Mouse (Mus musculus): Measurements from ENCODE around the gene Polr2a. TPM values are rescaled to one million over a fixed set of nuclear protein-coding genes. Genes with fewer than 3 reads are reported as not detected.

Gene Polr2a
- polyA plus RNA-seq, 1 experiment from 2014 or later: 32.7 TPM

DNA sequence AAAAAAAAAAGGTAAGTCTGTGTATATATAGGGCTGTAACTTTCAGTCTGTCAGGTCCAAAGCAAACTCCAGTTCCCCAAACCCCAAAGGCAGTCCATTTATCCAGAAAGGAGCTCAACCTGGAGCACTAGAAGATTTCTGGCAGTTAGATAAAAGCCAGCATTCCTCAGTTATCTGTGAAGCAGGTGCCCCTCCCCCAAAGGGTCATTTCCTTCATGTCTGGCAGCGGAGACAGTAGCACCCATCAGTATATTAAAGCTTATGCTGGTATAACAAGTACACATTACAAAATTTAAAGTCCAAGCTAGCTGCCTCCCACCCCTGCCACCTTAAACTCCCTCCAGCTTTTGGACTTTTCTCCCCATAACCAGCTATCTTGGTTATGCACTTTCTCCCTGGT is 58.8 kb downstream of the Polr2a start:
- 71% methylated on average over 1 of the region's 1 CpGs for WGBS

DNA sequence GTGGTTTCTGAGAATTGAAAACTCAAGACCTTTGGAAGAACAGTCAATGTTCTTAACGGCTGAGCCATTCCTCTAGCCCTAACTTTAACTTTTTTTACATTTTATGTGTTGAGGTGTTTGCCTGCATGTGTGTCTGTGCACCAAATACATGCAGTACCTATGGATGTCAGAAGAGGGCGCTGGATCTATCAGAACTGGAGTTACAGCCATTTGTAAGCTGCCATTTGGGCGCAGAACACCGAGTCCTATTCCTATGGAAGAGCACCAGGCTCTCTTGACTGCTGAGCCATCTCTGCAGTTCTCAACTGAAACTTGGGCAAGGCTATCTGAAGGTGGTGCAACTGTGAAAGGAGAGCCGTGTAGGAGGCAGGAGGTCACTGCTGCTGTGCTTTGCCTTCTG is 59.9 kb downstream of the Polr2a start:
- Histone ChIP-seq H3K9ac (no peak overlapping the region), H3K27ac (no peak overlapping the region), H3K4me1 (peaks cover 12% of the 10 kb centered on the region), H3K27me3 (no peaks in the 10 kb centered on the region), H3K36me3 (no peaks in the 10 kb centered on the region), H3K4me2 (replicated peaks) (no peak overlapping the region), H3K9me3 (no peaks in the 10 kb centered on the region), H3K4me3 (no peak overlapping the region)
- ATAC-seq (ENCODE audit: insufficient number of reproducible peaks, insufficient read depth, low FRiP score, low TSS enrichment): no peak
- WGBS: 66% methylated on average over 5 of the region's 5 CpGs

More for the DNA sequence above, 58.8 kb downstream of the Polr2a start:
- Histone ChIP-seq H3K4me3 (no peak overlapping the region), H3K4me2 (replicated peaks) (no peak overlapping the region), H3K9ac (no peak overlapping the region), H3K27me3 (no peaks in the 10 kb centered on the region), H3K27ac (no peak overlapping the region), H3K36me3 (no peaks in the 10 kb centered on the region), H3K4me1 (peaks cover 12% of the 10 kb centered on the region), H3K9me3 (no peaks in the 10 kb centered on the region)
- no peak for ATAC-seq (ENCODE audit: insufficient number of reproducible peaks, insufficient read depth, low FRiP score, low TSS enrichment)

DNA sequence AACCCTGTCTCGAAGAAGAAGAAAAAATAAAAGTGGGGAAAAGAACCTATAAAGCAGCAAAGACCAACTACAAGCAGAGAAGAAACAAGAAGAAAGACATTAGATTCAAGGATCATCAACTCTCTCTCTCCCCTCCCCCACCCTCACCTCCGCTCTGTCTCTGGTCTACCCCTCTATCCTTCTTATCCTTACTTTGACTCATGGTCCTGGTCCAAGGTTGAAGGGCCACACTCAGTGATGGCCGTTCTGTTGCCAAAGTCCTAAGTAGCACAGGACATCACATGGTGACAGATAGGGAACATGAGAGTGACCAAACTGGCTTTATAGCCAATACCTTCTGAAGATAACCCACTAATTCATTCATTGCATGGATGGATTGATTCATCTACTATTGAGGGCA is 61.0 kb downstream of the Polr2a start:
- no peak for ATAC-seq (ENCODE audit: insufficient number of reproducible peaks, insufficient read depth, low FRiP score, low TSS enrichment)
- 91% methylated on average over 3 of the region's 3 CpGs for WGBS
- H3K27ac ChIP-seq: no peak overlapping the region

DNA sequence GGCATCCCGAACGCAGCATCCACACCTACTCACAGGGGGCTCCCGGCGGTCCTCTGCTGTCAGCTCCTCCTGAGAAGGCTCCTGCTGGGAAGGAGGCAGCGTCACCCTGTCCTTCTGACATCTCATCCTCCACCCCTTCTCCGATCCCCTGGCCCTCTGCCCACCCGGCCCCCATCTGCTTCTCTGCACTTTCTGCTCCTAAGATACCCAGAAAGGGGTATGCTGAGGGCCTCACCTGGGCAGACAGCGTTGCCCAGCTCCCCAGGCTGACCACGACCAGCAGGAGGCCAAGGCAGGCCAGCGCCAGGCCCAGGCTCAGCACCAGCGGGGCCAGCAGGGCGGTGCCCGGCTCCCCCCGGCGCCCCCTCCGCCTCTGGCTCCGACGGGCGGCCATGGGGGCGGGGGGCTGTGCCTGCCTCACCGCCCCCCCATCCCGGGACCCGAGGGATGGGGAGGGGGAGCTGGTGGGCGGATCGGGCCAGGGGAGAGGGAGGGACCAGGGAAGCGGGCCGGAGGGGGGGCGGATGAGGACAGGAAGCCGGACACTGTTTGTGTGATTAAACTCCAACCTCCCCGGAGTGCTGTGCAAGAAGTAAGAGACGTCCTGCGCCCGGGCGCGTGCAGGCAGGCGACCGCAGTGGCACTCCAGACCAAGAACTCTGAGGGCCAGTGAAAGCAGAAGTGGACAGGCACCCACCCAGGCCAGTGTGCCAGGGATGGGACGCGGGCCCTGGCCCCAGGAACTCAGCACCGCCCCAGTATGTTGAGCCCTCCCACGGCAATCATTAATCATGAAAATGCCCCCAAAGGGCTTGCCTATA is 62.9 kb downstream of the Polr2a start, which contains the start of the genes Tnfsf12 and Tnfsfm13:
Tnfsf12 (minus strand) TSS at position 489 of the 821 bp plus-strand sequence.
Tnfsfm13 (minus strand) TSS at position 738 of the 821 bp plus-strand sequence.
- H3K36me3 ChIP-seq: no peaks in the 10 kb centered on the region
- peak; percentile 38; the same call in 1 of the 2 replicates for ATAC-seq (ENCODE audit: insufficient number of reproducible peaks, insufficient read depth, low FRiP score, low TSS enrichment)
- no peaks in the 10 kb centered on the region for H3K27me3 ChIP-seq
- H3K4me2 ChIP-seq (replicated peaks): peak within 1 kb of the TSS; percentile 94
- H3K4me3 ChIP-seq: peak within 1 kb of the TSS; percentile 48
- peak within 1 kb of the TSS; percentile 81 for H3K9ac ChIP-seq
- peaks cover 12% of the 10 kb centered on the region for H3K4me1 ChIP-seq
- H3K9me3 ChIP-seq: no peaks in the 10 kb centered on the region
- 2% methylated on average over 40 of the region's 41 CpGs for WGBS
- peak within 1 kb of the TSS; percentile 74; the same call in 1 of the 2 replicates for H3K27ac ChIP-seq

More for the DNA sequence above, 61.0 kb downstream of the Polr2a start:
- H3K27me3 ChIP-seq: no peaks in the 10 kb centered on the region
- no peaks in the 10 kb centered on the region for H3K36me3 ChIP-seq
- H3K4me1 ChIP-seq: peaks cover 12% of the 10 kb centered on the region
- no peaks in the 10 kb centered on the region for H3K9me3 ChIP-seq
- H3K4me2 ChIP-seq (replicated peaks): no peak overlapping the region
- no peak overlapping the region for H3K4me3 ChIP-seq
- no peak overlapping the region for H3K9ac ChIP-seq

DNA sequence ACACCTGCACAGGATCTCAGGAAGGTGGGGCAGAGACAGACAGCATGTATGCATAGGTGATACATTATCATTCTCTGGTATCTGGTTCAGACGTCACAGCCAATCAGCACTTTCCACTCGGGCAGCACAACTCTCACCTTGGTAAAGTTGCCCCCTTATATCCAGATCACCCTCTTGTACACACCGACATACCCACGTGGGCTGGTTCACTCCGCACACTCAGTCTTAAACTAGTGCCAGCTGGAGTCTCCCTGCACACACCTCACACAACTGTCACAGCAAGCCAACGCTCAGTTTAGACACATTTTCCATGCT is 63.4 kb downstream of the Polr2a start:
- H3K4me3 ChIP-seq: peak overlapping the region; percentile 48
- H3K9me3 ChIP-seq: no peaks in the 10 kb centered on the region
- peaks cover 12% of the 10 kb centered on the region for H3K4me1 ChIP-seq
- H3K27me3 ChIP-seq: no peaks in the 10 kb centered on the region
- no peaks in the 10 kb centered on the region for H3K36me3 ChIP-seq
- peak overlapping the region; percentile 94 for H3K4me2 ChIP-seq (replicated peaks)
- peak overlapping the region; percentile 81; the same call in 1 of the 2 replicates for H3K9ac ChIP-seq
- peak overlapping the region; percentile 74; the same call in 1 of the 2 replicates for H3K27ac ChIP-seq
- 21% methylated on average over 6 of the region's 6 CpGs for WGBS
- ATAC-seq (ENCODE audit: insufficient number of reproducible peaks, insufficient read depth, low FRiP score, low TSS enrichment): 0 out of 2 replicates have a peak, but pooled peaks have one; percentile 30

DNA sequence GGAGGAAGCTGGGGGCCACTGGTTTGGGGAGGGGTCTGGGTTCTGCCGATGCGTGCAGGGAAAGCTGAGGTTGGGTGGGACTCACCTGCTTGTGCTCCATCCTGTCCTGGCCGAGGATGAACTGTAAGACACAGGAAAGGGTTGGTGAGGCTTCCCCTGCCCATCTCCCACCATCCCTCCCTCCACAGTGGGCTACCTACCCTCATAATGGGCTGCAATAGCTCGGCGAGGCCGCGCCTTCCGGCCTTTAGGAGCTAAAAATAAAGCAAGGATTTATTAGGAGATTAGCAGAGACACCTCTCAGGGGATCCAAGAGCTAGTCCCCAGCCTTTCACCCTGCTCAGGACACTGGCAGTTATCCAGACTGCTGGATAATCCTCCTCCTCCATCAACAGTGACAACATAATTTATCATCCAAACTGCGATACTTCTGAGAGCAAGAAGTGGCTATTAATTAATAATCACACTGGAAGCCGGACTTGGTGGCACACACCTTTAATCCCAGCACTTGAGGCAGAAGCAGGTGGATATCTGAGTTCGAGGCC is 64.9 kb downstream of the Polr2a start:
- Histone ChIP-seq H3K4me2 (replicated peaks) (no peak overlapping the region), H3K9me3 (no peaks in the 10 kb centered on the region), H3K4me1 (peaks cover 12% of the 10 kb centered on the region), H3K27me3 (no peaks in the 10 kb centered on the region), H3K4me3 (no peak overlapping the region), H3K27ac (no peak overlapping the region), H3K9ac (no peak overlapping the region), H3K36me3 (no peaks in the 10 kb centered on the region)
- WGBS: 63% methylated on average over 11 of the region's 11 CpGs
- ATAC-seq (ENCODE audit: insufficient number of reproducible peaks, insufficient read depth, low FRiP score, low TSS enrichment): no peak

DNA sequence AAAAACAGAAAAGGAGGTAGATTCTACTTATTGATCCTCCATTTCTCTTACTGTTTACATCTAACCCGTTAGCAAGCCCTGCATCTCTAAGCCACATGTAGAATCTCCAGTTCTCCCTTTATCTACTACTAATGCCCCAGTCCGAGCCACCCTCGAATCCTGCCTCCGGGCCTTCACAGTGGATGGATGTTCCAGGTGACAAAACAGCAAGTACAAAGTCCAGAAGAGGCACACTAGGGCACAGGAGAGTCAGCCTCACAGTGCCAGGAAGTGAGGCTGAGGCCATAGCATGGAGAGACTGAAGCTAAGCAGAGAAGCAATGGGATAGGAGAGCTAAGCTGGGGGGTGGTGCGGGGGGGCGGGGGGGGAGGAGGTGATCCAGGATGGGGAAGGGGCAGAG is 65.6 kb downstream of the Polr2a start:
- 88% methylated on average over 6 of the region's 6 CpGs for WGBS
- no peak overlapping the region for H3K4me3 ChIP-seq

DNA sequence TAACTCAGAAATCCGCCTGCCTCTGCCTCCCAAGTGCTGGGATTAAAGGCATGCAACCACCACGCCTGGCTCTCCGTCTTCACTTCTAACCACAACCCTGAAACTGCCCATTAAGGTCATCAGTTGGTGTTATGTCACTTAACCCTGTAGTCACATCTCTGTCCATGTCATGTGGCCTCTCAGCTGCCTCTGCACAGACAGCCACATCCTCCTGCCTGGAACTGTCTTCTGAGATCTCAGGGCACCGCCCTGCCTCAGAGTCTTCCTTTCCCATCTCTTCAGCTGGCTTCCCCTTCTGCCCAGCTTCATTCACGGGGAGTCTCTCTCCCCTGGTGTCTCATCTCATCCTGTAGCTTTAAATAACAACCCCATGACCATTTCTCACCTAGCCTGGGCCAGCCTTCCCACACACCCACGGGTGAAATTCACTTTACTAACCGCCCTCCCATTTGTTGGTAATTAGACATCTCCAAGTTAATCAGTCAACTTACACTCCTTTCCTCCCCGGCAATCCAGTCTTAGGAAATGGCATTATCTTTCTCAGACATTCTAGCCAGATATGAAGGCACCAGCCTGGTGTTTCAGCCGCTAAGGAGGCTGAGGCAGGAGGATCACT is 66.1 kb downstream of the Polr2a start:
- Histone ChIP-seq H3K4me1 (peaks cover 12% of the 10 kb centered on the region), H3K4me2 (replicated peaks) (no peak overlapping the region), H3K36me3 (no peaks in the 10 kb centered on the region), H3K9me3 (no peaks in the 10 kb centered on the region), H3K27me3 (no peaks in the 10 kb centered on the region), H3K27ac (no peak overlapping the region), H3K9ac (no peak overlapping the region), H3K4me3 (no peak overlapping the region)
- 75% methylated on average over 9 of the region's 9 CpGs for WGBS
- no peak for ATAC-seq (ENCODE audit: insufficient number of reproducible peaks, insufficient read depth, low FRiP score, low TSS enrichment)

More for the DNA sequence above, 65.6 kb downstream of the Polr2a start:
- no peak for ATAC-seq (ENCODE audit: insufficient number of reproducible peaks, insufficient read depth, low FRiP score, low TSS enrichment)
- no peaks in the 10 kb centered on the region for H3K27me3 ChIP-seq
- H3K27ac ChIP-seq: no peak overlapping the region
- no peaks in the 10 kb centered on the region for H3K9me3 ChIP-seq
- peaks cover 12% of the 10 kb centered on the region for H3K4me1 ChIP-seq
- no peaks in the 10 kb centered on the region for H3K36me3 ChIP-seq
- H3K4me2 ChIP-seq (replicated peaks): no peak overlapping the region
- no peak overlapping the region for H3K9ac ChIP-seq

DNA sequence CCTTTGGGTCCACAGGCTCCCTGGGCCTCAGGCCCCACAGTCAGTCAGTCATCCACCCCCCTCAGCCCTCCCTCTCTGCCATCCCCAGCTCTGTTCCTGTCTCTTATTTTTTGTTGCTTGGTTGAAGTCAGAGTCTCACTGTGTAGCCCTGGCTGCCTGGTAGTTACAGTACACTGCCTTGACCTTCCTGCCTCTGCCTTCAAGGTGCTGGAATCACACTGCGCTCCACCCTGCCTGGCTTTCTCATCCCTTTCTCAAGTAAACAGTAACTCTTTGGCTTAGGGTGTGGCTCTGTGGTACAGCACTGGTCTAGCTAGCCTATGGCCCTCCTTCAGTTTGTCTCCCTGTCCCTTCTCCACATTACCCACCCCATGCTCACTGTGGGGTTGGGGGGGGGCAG is 68.5 kb downstream of the Polr2a start:
- Histone ChIP-seq H3K27me3 (no peaks in the 10 kb centered on the region), H3K9ac (peak overlapping the region; percentile 1; the same call in 1 of the 2 replicates), H3K9me3 (no peaks in the 10 kb centered on the region), H3K36me3 (no peaks in the 10 kb centered on the region), H3K4me1 (peaks cover 8% of the 10 kb centered on the region), H3K27ac (no peak overlapping the region), H3K4me2 (replicated peaks) (no peak overlapping the region), H3K4me3 (no peak overlapping the region)
- 100% methylated on average over 1 of the region's 1 CpGs for WGBS
- ATAC-seq (ENCODE audit: insufficient number of reproducible peaks, insufficient read depth, low FRiP score, low TSS enrichment): no peak

DNA sequence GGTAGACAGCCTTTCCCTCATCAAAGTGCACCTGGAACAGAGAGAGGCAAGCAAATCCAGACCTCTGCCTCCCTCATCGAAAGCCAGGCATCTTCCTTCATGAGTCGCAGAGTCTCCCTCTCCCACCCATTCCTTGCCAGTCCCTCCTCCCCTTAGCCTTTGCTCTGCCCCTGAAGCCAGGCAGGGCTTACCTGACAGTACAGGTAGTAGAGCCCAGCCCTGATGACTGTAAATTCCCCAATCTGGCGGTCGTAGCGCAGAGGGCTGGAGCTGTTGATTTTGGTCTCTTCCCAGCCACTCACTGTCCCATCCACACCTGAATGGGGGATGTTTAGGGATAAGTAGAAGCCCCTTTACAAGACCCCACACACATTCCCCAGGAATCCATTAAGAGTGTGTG is 71.4 kb downstream of the Polr2a start:
- H3K27ac ChIP-seq: 0 out of 2 replicates have a peak overlapping the region, but pooled peaks have one; percentile 54
- no peak overlapping the region for H3K4me2 ChIP-seq (replicated peaks)
- no peaks in the 10 kb centered on the region for H3K36me3 ChIP-seq
- no peak for ATAC-seq (ENCODE audit: insufficient number of reproducible peaks, insufficient read depth, low FRiP score, low TSS enrichment)
- 51% methylated on average over 5 of the region's 5 CpGs for WGBS
- no peaks in the 10 kb centered on the region for H3K9me3 ChIP-seq
- H3K9ac ChIP-seq: peak overlapping the region; percentile 15; the same call in 1 of the 2 replicates
- peaks cover 15% of the 10 kb centered on the region for H3K4me1 ChIP-seq
- no peaks in the 10 kb centered on the region for H3K27me3 ChIP-seq
- H3K4me3 ChIP-seq: no peak overlapping the region

DNA sequence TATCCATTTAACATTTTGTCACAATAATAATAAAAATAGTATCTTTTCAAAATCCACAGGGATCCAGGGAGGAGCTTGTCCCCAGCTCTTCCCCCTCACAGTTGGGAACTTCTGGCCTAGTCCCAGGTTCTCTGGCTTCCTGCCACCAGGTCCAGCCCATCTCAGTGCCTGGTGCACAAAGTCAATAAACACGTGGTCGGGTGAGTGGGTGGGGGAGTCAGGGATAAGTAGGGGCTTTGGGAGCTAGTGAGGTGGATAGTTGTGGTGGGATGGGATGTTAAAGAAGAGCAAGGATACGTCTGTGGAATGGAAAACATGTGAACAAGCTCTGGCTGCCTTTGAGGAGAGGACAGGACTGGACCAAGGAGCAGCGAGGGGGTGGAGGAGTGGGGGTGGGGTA is 72.1 kb downstream of the Polr2a start:
- Histone ChIP-seq H3K9ac (0 out of 2 replicates have a peak overlapping the region, but pooled peaks have one; percentile 15), H3K36me3 (no peaks in the 10 kb centered on the region), H3K27me3 (no peaks in the 10 kb centered on the region), H3K4me3 (no peak overlapping the region), H3K4me1 (peaks cover 15% of the 10 kb centered on the region), H3K9me3 (no peaks in the 10 kb centered on the region), H3K27ac (no peak overlapping the region), H3K4me2 (replicated peaks) (no peak overlapping the region)
- ATAC-seq (ENCODE audit: insufficient number of reproducible peaks, insufficient read depth, low FRiP score, low TSS enrichment): no peak
- WGBS: 16% methylated on average over 4 of the region's 4 CpGs

Data from embryonic facial prominence, embryonic 12.5 days (tissue).